Mouse (Mus musculus) urinary bladder, postnatal 25 days (tissue): ENCODE results near the gene 2610021A01Rik.
"Not testable (repeated sequence)": the region's sequence is repeated elsewhere in the genome, so short reads cannot be mapped to it uniquely, and the experiment has no call there.

ENCODE experiments used
- DNase-seq: peaks from one replicate; pipeline ENCODE4 v3.0.0; 2022; ENCODE audit warnings: low spot score

Gene 2610021A01Rik

GRCm38 (mm10) chr7:41599034-41599813, at the start of gene 2610021A01Rik:
TSS of gene 2610021A01Rik (plus strand) at chr7:41599230.
- DNase-seq, result peak; percentile 80

GRCm38 (mm10) chr7:41560681-41561080, 38.3 kb upstream of the 2610021A01Rik start:
- DNase-seq, result no peak

- not testable (repeated sequence) for DNase-seq
These were observed 25.5 kb upstream of the 2610021A01Rik start, which contains the start of gene Gm6871 for GRCm38 (mm10) chr7:41573562-41573961. TSS of gene Gm6871 (minus strand) at chr7:41573662.

GRCm38 (mm10) chr7:41577956-41578355, 21.1 kb upstream of the 2610021A01Rik start:
- no peak for DNase-seq

GRCm38 (mm10) chr7:41582028-41582427, 17.0 kb upstream of the 2610021A01Rik start:
- DNase-seq, result no peak

GRCm38 (mm10) chr7:41587831-41588230, 11.2 kb upstream of the 2610021A01Rik start:
- DNase-seq, result not testable (repeated sequence)

- DNase-seq, result no peak
These were observed 415 bp upstream of the 2610021A01Rik start for GRCm38 (mm10) chr7:41598615-41599014.

- DNase-seq, result no peak
These were observed 1.0 kb downstream of the 2610021A01Rik start for GRCm38 (mm10) chr7:41599932-41600548.

- DNase-seq, result no peak
These were observed 12.6 kb downstream of the 2610021A01Rik start for GRCm38 (mm10) chr7:41611654-41612053.

GRCm38 (mm10) chr7:41616241-41616640, 17.2 kb downstream of the 2610021A01Rik start:
- not testable (repeated sequence) for DNase-seq

GRCm38 (mm10) chr7:41632409-41633220, 33.6 kb downstream of the 2610021A01Rik start, which contains the start of gene Zfp788:
TSS of gene Zfp788 (plus strand) at chr7:41633203.
- peak; percentile 66 for DNase-seq

- DNase-seq, result peak; percentile 72
These were observed 34.4 kb downstream of the 2610021A01Rik start for GRCm38 (mm10) chr7:41633221-41633984.

GRCm38 (mm10) chr7:41674326-41674725, 75.3 kb downstream of the 2610021A01Rik start:
- DNase-seq, result not testable (repeated sequence)
